Mouse (Mus musculus) ES-E14 (cell line): ENCODE measurements around the gene Zfp628.

Source experiments
- CHD2 ChIP-seq: IDR thresholded peaks from 2 replicates; pipeline ENCODE4 v1.6.1; 2014; ENCODE audit warnings: mild to moderate bottlenecking, low read depth, low read length, inconsistent platforms
- HCFC1 ChIP-seq: IDR thresholded peaks from 2 replicates; pipeline ENCODE4 v1.6.1; 2012; ENCODE audit warnings: low read length, inconsistent platforms, borderline replicate concordance; ENCODE audit not compliant: insufficient read depth
- MAFK ChIP-seq: IDR thresholded peaks from 2 replicates; pipeline ENCODE4 v1.6.1; 2014; ENCODE audit warnings: mild to moderate bottlenecking, low read depth, low read length, inconsistent platforms; ENCODE audit not compliant: insufficient read depth
- ZC3H11A ChIP-seq: IDR thresholded peaks from 2 replicates; pipeline ENCODE4 v1.6.1; 2012; ENCODE audit warnings: low read depth, mild to moderate bottlenecking, inconsistent platforms, low read length, borderline replicate concordance
- ZNF384 ChIP-seq: IDR thresholded peaks from 2 replicates; pipeline ENCODE4 v1.6.1; 2012; ENCODE audit warnings: low read depth, low read length, inconsistent platforms

GRCm38 (mm10) chr7:4927711-4928110, 12.7 kb downstream of the Zfp628 start:
- no peak for TF ChIP-seq ZNF384
- TF ChIP-seq CHD2, result no peak
- TF ChIP-seq MAFK, result no peak
- TF ChIP-seq ZC3H11A, result no peak
- TF ChIP-seq HCFC1, result no peak
